Mouse (Mus musculus): ENCODE measurements around the gene Rab17. TPM values are rescaled to one million over a fixed set of nuclear protein-coding genes. Genes with fewer than 3 reads are reported as not detected.

The Rab17 gene
- not detected for total RNA-seq (2021)
- long read RNA-seq, experiment 1 = 0 reads
- long read RNA-seq, experiment 2 = 0 reads

GRCm38 (mm10) chr1:90969347-90969784 lies at the start of gene Rab17:
Gene Rab17, minus strand, starts transcription at chr1:90969661.
- DNase-seq (ENCODE audit: low spot score in 2 of 2) = no peak

- DNase-seq (ENCODE audit: low spot score in 2 of 2) = peak in 1 of 2 experiments; percentile 30
Measured at GRCm38 (mm10) chr1:91017111-91017758, 47.8 kb upstream of the Rab17 start.

- no peak for DNase-seq (ENCODE audit: low spot score in 2 of 2)
Measured at GRCm38 (mm10) chr1:91015571-91015970, 46.1 kb upstream of the Rab17 start.

GRCm38 (mm10) chr1:91013803-91014202 lies 44.3 kb upstream of the Rab17 start:
- no peak for DNase-seq (ENCODE audit: low spot score in 2 of 2)

- DNase-seq (ENCODE audit: low spot score in 2 of 2) = no peak
Measured at GRCm38 (mm10) chr1:91011336-91011735, 41.9 kb upstream of the Rab17 start.

- DNase-seq (ENCODE audit: low spot score in 2 of 2) = no peak
Measured at GRCm38 (mm10) chr1:91010716-91011115, 41.3 kb upstream of the Rab17 start.

GRCm38 (mm10) chr1:91010216-91010615 lies 40.8 kb upstream of the Rab17 start:
- DNase-seq (ENCODE audit: low spot score in 2 of 2) = no peak

- no peak for DNase-seq (ENCODE audit: low spot score in 2 of 2)
Measured at GRCm38 (mm10) chr1:91009266-91009665, 39.8 kb upstream of the Rab17 start.

GRCm38 (mm10) chr1:91008746-91009145 lies 39.3 kb upstream of the Rab17 start:
- DNase-seq (ENCODE audit: low spot score in 2 of 2) = no peak

- no peak for DNase-seq (ENCODE audit: low spot score in 2 of 2)
Measured at GRCm38 (mm10) chr1:91008147-91008682, 38.8 kb upstream of the Rab17 start.

GRCm38 (mm10) chr1:91006708-91007107 lies 37.2 kb upstream of the Rab17 start:
- DNase-seq (ENCODE audit: low spot score in 2 of 2) = no peak

GRCm38 (mm10) chr1:91006037-91006436 lies 36.6 kb upstream of the Rab17 start:
- DNase-seq (ENCODE audit: low spot score in 2 of 2) = no peak

GRCm38 (mm10) chr1:91003522-91004253 lies 34.2 kb upstream of the Rab17 start:
- DNase-seq (ENCODE audit: low spot score in 2 of 2) = no peak

GRCm38 (mm10) chr1:91002641-91003040 lies 33.2 kb upstream of the Rab17 start:
- no peak for DNase-seq (ENCODE audit: low spot score in 2 of 2)

GRCm38 (mm10) chr1:91001871-91002539 lies 32.5 kb upstream of the Rab17 start:
- DNase-seq (ENCODE audit: low spot score in 2 of 2) = no peak

- no peak for DNase-seq (ENCODE audit: low spot score in 2 of 2)
Measured at GRCm38 (mm10) chr1:91001101-91001500, 31.6 kb upstream of the Rab17 start.

- DNase-seq (ENCODE audit: low spot score in 2 of 2) = no peak
Measured at GRCm38 (mm10) chr1:90999911-91000601, 30.6 kb upstream of the Rab17 start.

- DNase-seq (ENCODE audit: low spot score in 2 of 2) = no peak
Measured at GRCm38 (mm10) chr1:90998891-90999611, 29.6 kb upstream of the Rab17 start.

GRCm38 (mm10) chr1:90998268-90998890 lies 28.9 kb upstream of the Rab17 start, which contains the start of gene Lrrfip1:
Gene Lrrfip1, plus strand, starts transcription at chr1:90998737.
- DNase-seq (ENCODE audit: low spot score in 2 of 2) = peak; percentile 37 to 67

- DNase-seq (ENCODE audit: low spot score in 2 of 2) = no peak
Measured at GRCm38 (mm10) chr1:90997641-90998040, 28.2 kb upstream of the Rab17 start.

Measured in layer of hippocampus, postnatal 14 days (tissue).